8 mouse cellular contexts compared by ENCODE assay signal in genomic region chr9:88545534-88545933, GRCm38 (mm10). TPM values are rescaled to one million over a fixed set of nuclear protein-coding genes. Genes with fewer than 3 reads are reported as not detected.
DNase-seq lines count a peak whose midpoint lies in the region; ATAC-seq and TF ChIP-seq lines count a peak whose summit lies in the region.
"Had no signal": no experiment of that assay in that cellular context is flagged by ENCODE, and none has a peak within 500 bp of the region (broad histone marks: within the 10 kb centered on the region; RNA-seq: fewer than 3 reads in every experiment).

No protein-coding gene starts in this region.

- H3K27me3 ChIP-seq in Patski, result no peaks in the 10 kb centered on the region

- intact Hi-C loops in heart, postnatal 10 days (cut with DNase I), result loop anchor here (2.0 to 10.0 kb wide), 2 partner anchors 169 to 305 kb away; no protein-coding TSS in a partner anchor
- intact Hi-C loops in left cerebral cortex, postnatal 4 days (cut with DNase I), result no loop called here

- DNase-seq in heart, postnatal 10 days, result peak; percentile 18 to 30
- DNase-seq in heart, adult 8-10 months (ENCODE audit: low spot score), result no peak
- peak; percentile 39 for DNase-seq in left cerebral cortex, postnatal 4 days
- DNase-seq in left cerebral cortex, adult 9 months (ENCODE audit: low spot score in 2 of 2), result no peak
- DNase-seq in 416B (ENCODE audit: low read depth), result peak; percentile 69
- DNase-seq in Patski (ENCODE audit: low read depth, low spot score), result no peak
- no peak for DNase-seq in gastrocnemius, postnatal 10 days

- POLR2A ChIA-PET in Patski (lab: Charles Lee), result interaction anchor here (1.2 kb wide), 1 partner anchor 64 kb away, joined by 4 read pairs; no protein-coding TSS in a partner anchor

- no peak for ATAC-seq in Patski

- in situ Hi-C loops in Patski (cut with MboI; ENCODE audit: low pct_unique_long_range_greater_than_20kb), result loop anchor here (10.0 to 25.0 kb wide), 2 partner anchors 167 to 1121 kb away; partner anchors contain the start of gene Mthfsl

- peak; percentile 34 for TF ChIP-seq CTCF in Patski (IDR thresholded peaks at IDR 0.05)

- CTCF ChIA-PET in Patski (lab: Charles Lee), result interaction anchor here (0.7 to 1.7 kb wide), 19 partner anchors 8 to 1420 kb away, joined by 3 to 20 read pairs (median 4); partner anchors contain the start of gene Mthfsl

RNA-seq across cellular contexts. Expression of gene Zfp949, which starts 2.3 kb away (rescaled TPM):
- 1 to 10 TPM; 7.1 to 7.2 TPM for total RNA-seq in heart, postnatal 10 days (2021)
- 1 to 10 TPM; 5.4 to 8.6 (median 6.0) TPM for total RNA-seq in heart, adult 8-10 months (2022)
- 10 to 100 TPM; 17.5 to 19.7 TPM for total RNA-seq in left cerebral cortex, postnatal 4 days (2021)
- polyA plus RNA-seq in Patski (2021), result 12.5 TPM
- total RNA-seq in gastrocnemius, postnatal 10 days (2021), result 1 to 10 TPM; 6.4 to 7.1 TPM

RNA-seq across cellular contexts. Expression of gene Trim43a, which starts 35.2 kb away (rescaled TPM):
- under 1 TPM in 1 of 2 experiments, not detected in 1; 0.15 TPM for total RNA-seq in heart, postnatal 10 days (2021)
- total RNA-seq in heart, adult 8-10 months (2022), result not detected
- under 1 TPM in 1 of 2 experiments, not detected in 1; 0.24 TPM for total RNA-seq in left cerebral cortex, postnatal 4 days (2021)
- polyA plus RNA-seq in Patski (2021), result not detected
- not detected for total RNA-seq in gastrocnemius, postnatal 10 days (2021)
- polyA plus RNA-seq: hindbrain, embryonic 11.5 days had no signal

Comparison
In these comparisons a context has a peak if more than half of its experiments do, and no peak if none do; other contexts are left out.
1. DNase-seq: peak in heart, postnatal 10 days (2 of 2), left cerebral cortex, postnatal 4 days (single experiment) and 416B (single experiment); none in heart, adult 8-10 months (single experiment), left cerebral cortex, adult 9 months (0 of 2), Patski (single experiment) and gastrocnemius, postnatal 10 days (single experiment).